1 mouse cellular context compared by ENCODE assay signal in genomic region chr19:36936285-36936684, GRCm38 (mm10).
TF ChIP-seq lines count a peak whose summit lies in the region.

No protein-coding gene starts in this region.

TF ChIP-seq in MEL, 35 proteins besides CTCF, POLR2A, EP300 and RAD21 (continued from another document):
- TF ChIP-seq MEF2A (IDR thresholded peaks at IDR 0.05; ENCODE audit: extremely low read depth, insufficient replicate concordance, low read depth, low read length, poor library complexity, severe bottlenecking) (no peak), ETS1 (IDR thresholded peaks at IDR 0.05; ENCODE audit: low read depth, low read length) (peak; percentile 85), POLR2AphosphoS5 (IDR thresholded peaks at IDR 0.05; ENCODE audit: borderline replicate concordance, low read depth, low read length) (no peak)
